Mouse (Mus musculus) C2C12 (cell line): ENCODE results near the gene Usp36. TPM values are rescaled to one million over a fixed set of nuclear protein-coding genes. Genes with fewer than 3 reads are reported as not detected.
A peak's percentile ranks its signal among the peaks of the same experiment; 100 is the strongest.

Experiments used
- H3K27me3 ChIP-seq: one replicate; pipeline ENCODE4 v1.6.1; 2011; ENCODE audit not compliant: control insufficient read depth, insufficient read depth, insufficient read length
- H3K36me3 ChIP-seq: one replicate; pipeline ENCODE4 v1.6.1; 2011; ENCODE audit not compliant: control insufficient read depth, insufficient read depth
- H3K4me3 ChIP-seq: one replicate; pipeline ENCODE4 v1.5.1; 2011; ENCODE audit warnings: mild to moderate bottlenecking, control low read depth; ENCODE audit not compliant: poor library complexity, insufficient read depth, severe bottlenecking
- H3K79me2 ChIP-seq: one replicate; pipeline ENCODE4 v1.6.1; 2011; ENCODE audit not compliant: control insufficient read depth, insufficient read depth
- H3K79me3 ChIP-seq: one replicate; pipeline ENCODE4 v1.6.1; 2011; ENCODE audit warnings: low read depth, control low read depth
- H3ac ChIP-seq: one replicate; pipeline ENCODE3; 2011; ENCODE audit warnings: low read depth; ENCODE audit not compliant: control insufficient read depth, insufficient read length
- CEBPB ChIP-seq: IDR thresholded peaks from one replicate; pipeline ENCODE4 v1.6.1; 2011; ENCODE audit warnings: low read depth, mild to moderate bottlenecking, control low read depth, moderate library complexity
- CTCF ChIP-seq: IDR thresholded peaks from one replicate; pipeline ENCODE4 v1.5.1; 2011; ENCODE audit not compliant: control insufficient read depth, insufficient read depth, insufficient read length
- FOSL1 ChIP-seq: IDR thresholded peaks from one replicate; pipeline ENCODE4 v1.8.0; 2011; ENCODE audit warnings: mild to moderate bottlenecking, low read length; ENCODE audit not compliant: poor library complexity, insufficient read depth, severe bottlenecking
- MAX ChIP-seq: IDR thresholded peaks from one replicate; pipeline ENCODE4 v1.6.1; 2011; ENCODE audit warnings: mild to moderate bottlenecking, control low read depth
- MYOD1 ChIP-seq: IDR thresholded peaks from one replicate; pipeline ENCODE4 v1.6.1; 2011; ENCODE audit warnings: low read depth; ENCODE audit not compliant: control insufficient read depth, insufficient read length
- MYOG ChIP-seq: IDR thresholded peaks from one replicate; pipeline ENCODE4 v1.6.1; 2011; ENCODE audit not compliant: control insufficient read depth, insufficient read length; ENCODE audit errors: extremely low read depth
- USF1 ChIP-seq: IDR thresholded peaks from one replicate; pipeline ENCODE4 v1.6.1; 2011; ENCODE audit warnings: low read depth, mild to moderate bottlenecking, control low read depth, moderate library complexity
- polyA plus RNA-seq: library from polyadenylated mRNA; unstranded; fragments of >200 nt; fragmentation: generic; extraction: Trizol; gene quantifications from one replicate; pipeline ENCODE4 v1.2.1, GENCODE M21; 2012; ENCODE audit warnings: missing spikeins

Usp36 gene
- polyA plus RNA-seq, 1 experiment, result 14.8 TPM

GRCm38 (mm10) chr11:118295026-118295425, 5.0 kb upstream of the Usp36 start:
- Histone ChIP-seq H3K79me2 (no peaks in the 10 kb centered on the region), H3K79me3 (no peaks in the 10 kb centered on the region), H3K4me3 (no peak overlapping the region), H3ac (no peak overlapping the region), H3K36me3 (peaks cover 31% of the 10 kb centered on the region), H3K27me3 (no peaks in the 10 kb centered on the region)
- TF ChIP-seq MYOG (no peak), USF1 (no peak), MYOD1 (no peak), CEBPB (no peak)

- Histone ChIP-seq H3K27me3 (no peaks in the 10 kb centered on the region), H3ac (no peak overlapping the region), H3K79me2 (peaks cover 23% of the 10 kb centered on the region), H3K79me3 (peaks cover 21% of the 10 kb centered on the region), H3K4me3 (no peak overlapping the region), H3K36me3 (peaks cover 24% of the 10 kb centered on the region)
- TF ChIP-seq FOSL1 (no peak), MYOG (no peak), CEBPB (no peak), CTCF (no peak), USF1 (no peak), MAX (no peak), MYOD1 (no peak)
These were observed 2.6 kb upstream of the Usp36 start for GRCm38 (mm10) chr11:118292671-118293070.

GRCm38 (mm10) chr11:118289562-118289961, 482 bp downstream of the Usp36 start:
- peaks cover 38% of the 10 kb centered on the region for H3K79me3 ChIP-seq
- H3K27me3 ChIP-seq, result no peaks in the 10 kb centered on the region
- peak overlapping the region; percentile 98 for H3K4me3 ChIP-seq
- TF ChIP-seq MYOG, result no peak
- TF ChIP-seq MAX, result no peak
- TF ChIP-seq CEBPB, result no peak
- TF ChIP-seq MYOD1, result no peak
- no peak for TF ChIP-seq CTCF
- TF ChIP-seq FOSL1, result no peak
- no peak for TF ChIP-seq USF1
- H3K36me3 ChIP-seq, result peaks cover 43% of the 10 kb centered on the region
- peaks cover 54% of the 10 kb centered on the region for H3K79me2 ChIP-seq
- peak overlapping the region; percentile 95 for H3ac ChIP-seq

- peaks cover 59% of the 10 kb centered on the region for H3K79me2 ChIP-seq
- H3K79me3 ChIP-seq, result peaks cover 38% of the 10 kb centered on the region
- no peaks in the 10 kb centered on the region for H3K27me3 ChIP-seq
- H3K36me3 ChIP-seq, result peaks cover 48% of the 10 kb centered on the region
- H3ac ChIP-seq, result peak overlapping the region; percentile 95
- peak overlapping the region; percentile 98 for H3K4me3 ChIP-seq
- TF ChIP-seq USF1 (peak; percentile 70), FOSL1 (no peak)
These were observed 970 bp downstream of the Usp36 start for GRCm38 (mm10) chr11:118289037-118289511.

- no peaks in the 10 kb centered on the region for H3K27me3 ChIP-seq
- H3K79me3 ChIP-seq, result peaks cover 43% of the 10 kb centered on the region
- TF ChIP-seq USF1, result no peak
- TF ChIP-seq FOSL1, result no peak
- TF ChIP-seq MYOD1, result no peak
- no peak for TF ChIP-seq MAX
- no peak for TF ChIP-seq MYOG
- no peak for TF ChIP-seq CTCF
- peaks cover 62% of the 10 kb centered on the region for H3K79me2 ChIP-seq
- no peak overlapping the region for H3ac ChIP-seq
- peaks cover 57% of the 10 kb centered on the region for H3K36me3 ChIP-seq
- H3K4me3 ChIP-seq, result no peak overlapping the region
These were observed 2.5 kb downstream of the Usp36 start for GRCm38 (mm10) chr11:118287573-118287972.

GRCm38 (mm10) chr11:118286434-118286833, 3.6 kb downstream of the Usp36 start:
- H3K79me3 ChIP-seq, result peaks cover 48% of the 10 kb centered on the region
- H3K36me3 ChIP-seq, result peaks cover 68% of the 10 kb centered on the region
- TF ChIP-seq FOSL1 (no peak), MYOG (no peak), CTCF (no peak), MYOD1 (no peak), CEBPB (no peak), MAX (no peak), USF1 (no peak)

More at GRCm38 (mm10) chr11:118286434-118286833, 3.6 kb downstream of the Usp36 start:
- Histone ChIP-seq H3K27me3 (no peaks in the 10 kb centered on the region), H3K79me2 (peaks cover 68% of the 10 kb centered on the region), H3ac (no peak overlapping the region), H3K4me3 (no peak overlapping the region)
